Mouse (Mus musculus) liver, embryonic 13.5 days (tissue): Measurements from ENCODE around the gene Gcc1. TPM values are rescaled to one million over a fixed set of nuclear protein-coding genes. Genes with fewer than 3 reads are reported as not detected.

ENCODE experiments used
- ATAC-seq: fragments of 200-750 bp; cut with Nextera tagmentation; 2 replicates; pipeline ENCODE4 v1.8.0; 2017; ENCODE audit warnings: low read depth, mild to moderate bottlenecking, moderate number of reproducible peaks, moderate library complexity
- DNase-seq: peaks from one replicate; pipeline ENCODE4 v3.0.0; 2022
- H3K27ac ChIP-seq: fragments of 300-500 bp; sonication (generic); 2 replicates; pipeline ENCODE4 v1.5.1; 2015; ENCODE audit warnings: moderate library complexity, mild to moderate bottlenecking, inconsistent platforms
- H3K27me3 ChIP-seq: fragments of 300-500 bp; sonication (generic); 2 replicates; pipeline ENCODE4 v1.6.1; 2015; ENCODE audit warnings: mild to moderate bottlenecking, inconsistent platforms
- H3K36me3 ChIP-seq: fragments of 300-500 bp; sonication (generic); 2 replicates; pipeline ENCODE4 v1.6.1; 2015; ENCODE audit warnings: mild to moderate bottlenecking, inconsistent platforms
- H3K4me1 ChIP-seq: fragments of 300-500 bp; sonication (generic); replicated peaks from 2 replicates; pipeline ENCODE4 v1.6.1; 2015; ENCODE audit warnings: inconsistent platforms
- H3K4me2 ChIP-seq: fragments of 300-500 bp; sonication (generic); 2 replicates; pipeline ENCODE4 v1.6.1; 2015; ENCODE audit warnings: inconsistent platforms, mild to moderate bottlenecking, moderate library complexity
- H3K4me3 ChIP-seq: fragments of 300-500 bp; sonication (generic); replicated peaks from 2 replicates; pipeline ENCODE4 v1.5.1; 2015; ENCODE audit warnings: mild to moderate bottlenecking, inconsistent platforms
- H3K9ac ChIP-seq: fragments of 300-500 bp; sonication (generic); 2 replicates; pipeline ENCODE4 v1.6.1; 2015; ENCODE audit warnings: mild to moderate bottlenecking, inconsistent platforms
- H3K9me3 ChIP-seq: fragments of 300-500 bp; sonication (generic); replicated peaks from 2 replicates; pipeline ENCODE4 v1.6.1; 2016; ENCODE audit warnings: inconsistent platforms
- WGBS: fragments of 180-500 bp; shearing (Covaris S2); methylation state at CpG from one replicate; pipeline ENCODE4 v1.1.7; 2015; ENCODE audit not compliant: insufficient replicate concordance; 5-methylcytosine and 5-hydroxymethylcytosine counted together
- polyA plus RNA-seq: library from polyadenylated mRNA; unstranded; fragments of >200 nt; fragmentation: Nextera tagmentation; extraction: Ambion mirVana; gene quantifications from 2 replicates; pipeline ENCODE4 v1.2.1, GENCODE M21; 2015

Gene Gcc1
- polyA plus RNA-seq, 1 experiment from 2014 or later, result 3.7 TPM

DNA sequence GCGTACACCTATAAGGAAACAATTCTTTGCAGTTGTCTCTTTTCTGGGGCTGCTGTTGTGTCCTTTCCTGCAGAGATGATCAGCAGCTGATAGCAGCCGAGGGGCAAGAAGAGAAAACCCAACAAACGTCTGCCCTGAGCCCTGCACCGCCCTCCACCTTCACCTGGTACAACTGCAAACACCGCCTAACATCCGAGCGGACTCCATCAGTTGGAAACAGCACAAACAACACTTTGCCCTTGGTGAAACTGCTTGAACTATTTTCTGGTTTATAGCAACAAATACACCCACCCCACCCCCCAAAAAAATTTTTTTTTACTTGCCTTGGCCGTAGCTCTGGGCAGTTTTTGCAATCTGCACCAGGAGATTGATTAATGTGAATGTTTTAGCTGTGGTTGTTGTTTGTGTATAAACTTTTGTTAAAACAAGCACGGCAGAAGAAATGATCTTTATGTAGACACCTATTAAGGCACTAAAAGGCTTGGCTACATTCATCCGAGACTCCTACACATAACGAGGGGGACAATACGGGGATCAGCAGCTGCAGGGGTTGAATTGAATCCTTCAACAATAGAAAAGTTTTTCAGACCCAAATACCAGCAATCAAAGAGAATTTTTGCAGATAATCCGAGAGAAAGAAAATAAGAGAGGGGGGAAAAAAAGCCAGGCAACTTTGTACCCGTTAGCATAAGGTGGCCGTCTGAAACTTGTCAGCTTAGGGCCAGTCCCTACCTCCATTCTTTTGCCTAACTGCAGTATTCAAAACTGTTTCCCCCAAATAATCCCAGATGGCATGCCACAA lies 31.9 kb downstream of the Gcc1 start:
- Histone ChIP-seq H3K36me3 (no peaks in the 10 kb centered on the region), H3K4me3 (no peak overlapping the region), H3K4me1 (no peaks in the 10 kb centered on the region), H3K27ac (no peak overlapping the region), H3K27me3 (peaks cover 63% of the 10 kb centered on the region), H3K9ac (no peak overlapping the region), H3K9me3 (no peaks in the 10 kb centered on the region), H3K4me2 (no peak overlapping the region)
- DNase-seq (no peak), ATAC-seq (no peak)
- WGBS, result 29% methylated on average over 15 of the region's 15 CpGs

DNA sequence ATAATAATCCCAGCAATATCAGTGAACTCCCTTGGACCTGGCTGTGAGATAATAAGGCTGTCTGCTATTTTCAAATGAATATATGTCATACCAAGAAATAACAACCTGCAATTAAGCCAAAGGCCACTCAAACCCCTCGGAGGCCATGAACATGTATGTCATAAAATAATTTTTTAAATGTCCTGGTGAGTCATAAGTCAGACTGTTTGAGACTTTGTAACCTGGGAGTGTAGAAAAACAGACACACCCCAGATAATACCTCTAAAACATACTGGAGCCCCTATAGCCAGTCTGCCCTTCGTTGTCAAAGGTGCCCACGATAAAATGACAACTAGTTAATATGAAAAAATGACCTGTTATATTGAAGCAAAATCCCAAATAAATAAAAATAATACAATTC lies 39.2 kb downstream of the Gcc1 start:
- ATAC-seq (no peak), DNase-seq (no peak)
- H3K27ac ChIP-seq, result no peak overlapping the region
- H3K4me2 ChIP-seq, result no peak overlapping the region
- WGBS, result 66% methylated on average over 3 of the region's 3 CpGs
- no peak overlapping the region for H3K9ac ChIP-seq
- H3K4me3 ChIP-seq, result no peak overlapping the region
- no peaks in the 10 kb centered on the region for H3K36me3 ChIP-seq
- no peaks in the 10 kb centered on the region for H3K4me1 ChIP-seq
- H3K27me3 ChIP-seq, result peaks cover 2% of the 10 kb centered on the region; the same call in 1 of the 2 replicates
- no peaks in the 10 kb centered on the region for H3K9me3 ChIP-seq

DNA sequence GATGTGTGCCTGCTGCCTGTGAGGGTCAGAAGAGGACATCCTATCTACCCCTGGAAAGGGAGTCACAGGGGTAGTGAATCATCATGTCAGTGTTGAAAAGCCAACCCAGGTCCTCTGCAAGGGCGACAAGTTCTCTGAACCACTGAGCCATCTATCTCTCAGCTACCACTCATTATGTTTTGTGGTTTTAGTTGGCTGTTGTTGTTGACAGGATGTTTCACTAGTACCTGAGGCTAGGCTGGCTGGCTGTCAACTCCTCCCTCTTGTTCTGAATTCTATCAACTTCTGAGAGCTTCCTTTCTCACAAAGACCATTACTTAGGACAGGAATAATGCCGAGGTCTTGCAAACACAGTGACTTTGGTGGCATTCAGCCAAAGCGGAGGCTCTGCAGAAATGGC lies 43.0 kb downstream of the Gcc1 start:
- Histone ChIP-seq H3K9me3 (no peaks in the 10 kb centered on the region), H3K27ac (no peak overlapping the region), H3K9ac (no peak overlapping the region), H3K27me3 (no peaks in the 10 kb centered on the region), H3K36me3 (no peaks in the 10 kb centered on the region), H3K4me2 (no peak overlapping the region), H3K4me1 (no peaks in the 10 kb centered on the region), H3K4me3 (no peak overlapping the region)
- whole genome bisulfite sequencing, result 53% methylated on average over 3 of the region's 3 CpGs
- no peak for DNase-seq
- ATAC-seq, result no peak

DNA sequence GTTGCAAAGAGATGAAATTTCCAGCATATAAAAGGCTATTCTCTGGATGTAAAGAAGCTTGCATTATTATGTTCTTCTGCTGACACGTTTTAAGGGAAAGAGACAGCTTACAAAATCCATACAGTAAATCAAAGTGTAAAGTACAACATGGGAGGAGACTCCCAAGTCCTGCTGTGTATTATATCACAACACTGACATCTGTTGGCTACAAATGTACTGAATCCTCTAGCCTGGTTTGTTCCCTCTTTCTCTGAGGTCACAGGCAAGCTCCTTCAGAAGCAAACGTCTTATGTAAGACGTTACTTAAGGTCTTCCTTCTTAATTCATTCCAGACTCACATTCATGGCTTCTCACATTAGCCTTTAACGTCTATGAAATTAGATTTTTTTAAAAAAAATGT lies 46.2 kb downstream of the Gcc1 start:
- no peaks in the 10 kb centered on the region for H3K27me3 ChIP-seq
- no peaks in the 10 kb centered on the region for H3K36me3 ChIP-seq
- H3K27ac ChIP-seq, result no peak overlapping the region
- H3K4me1 ChIP-seq, result no peaks in the 10 kb centered on the region
- no peak overlapping the region for H3K4me3 ChIP-seq
- no peak overlapping the region for H3K4me2 ChIP-seq
- no peak for ATAC-seq
- DNase-seq, result no peak
- H3K9me3 ChIP-seq, result no peaks in the 10 kb centered on the region
- no peak overlapping the region for H3K9ac ChIP-seq
- WGBS, result 41% methylated on average over 4 of the region's 4 CpGs

DNA sequence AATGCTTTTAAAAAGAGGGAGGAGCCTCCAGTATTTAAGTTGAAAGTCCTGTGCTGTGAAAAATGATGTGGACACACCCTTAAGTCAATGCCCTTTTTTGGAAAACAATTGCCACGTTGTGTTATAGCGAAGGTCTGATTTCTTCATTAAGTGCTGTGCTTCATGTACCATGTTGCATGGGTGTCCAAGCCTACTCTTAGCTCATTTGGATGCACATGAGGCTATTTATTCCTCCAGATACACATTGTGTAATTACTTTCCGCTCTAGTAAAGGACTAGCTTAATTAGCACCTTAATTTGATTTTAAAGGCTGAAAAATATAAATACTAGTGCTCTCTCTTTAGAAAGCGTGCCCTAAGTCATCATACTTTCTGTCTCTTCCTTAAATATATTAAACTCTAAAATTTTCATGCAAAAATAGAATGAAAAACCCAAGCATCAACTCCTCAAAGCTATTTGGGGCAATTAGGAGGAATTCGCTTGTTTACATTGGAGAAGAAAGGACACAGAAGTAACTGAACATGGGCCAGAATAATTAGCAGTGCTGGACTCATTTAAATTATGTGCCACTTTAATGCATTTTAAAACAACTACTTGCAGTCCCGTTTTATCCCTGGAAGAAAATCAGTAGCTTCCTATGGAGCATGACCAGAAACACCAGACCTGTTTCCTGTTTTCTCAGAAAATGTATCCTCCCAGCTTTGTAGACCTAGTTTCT lies 58.1 kb downstream of the Gcc1 start:
- H3K9me3 ChIP-seq, result no peaks in the 10 kb centered on the region
- H3K36me3 ChIP-seq, result no peaks in the 10 kb centered on the region
- DNase-seq (no peak), ATAC-seq (no peak)
- H3K27ac ChIP-seq, result no peak overlapping the region
- H3K27me3 ChIP-seq, result no peaks in the 10 kb centered on the region
- H3K4me3 ChIP-seq, result no peak overlapping the region
- H3K4me2 ChIP-seq, result no peak overlapping the region
- H3K9ac ChIP-seq, result no peak overlapping the region
- no peaks in the 10 kb centered on the region for H3K4me1 ChIP-seq
- WGBS, result 65% methylated on average over 6 of the region's 6 CpGs

DNA sequence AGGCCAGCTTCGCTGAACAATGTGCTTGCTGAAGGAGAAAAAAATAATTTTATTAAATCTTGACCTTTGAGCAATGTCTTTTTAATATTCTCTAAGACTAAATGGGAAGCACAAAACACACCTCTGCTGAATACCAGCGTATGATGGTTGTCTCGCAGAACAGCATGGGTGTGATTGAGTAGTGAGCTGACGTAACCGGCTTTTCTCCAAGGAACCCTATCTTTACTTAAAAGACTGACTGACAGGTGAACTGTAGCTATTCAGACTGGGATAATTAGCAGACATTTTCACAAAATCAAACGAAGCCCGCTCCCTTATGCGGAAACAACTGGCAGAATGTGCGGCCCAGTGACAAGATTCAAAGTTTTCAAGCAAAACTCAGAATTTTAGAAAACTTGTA lies 60.6 kb downstream of the Gcc1 start:
- H3K4me1 ChIP-seq, result no peaks in the 10 kb centered on the region
- H3K4me2 ChIP-seq, result no peak overlapping the region
- DNase-seq (no peak), ATAC-seq (no peak)
- no peaks in the 10 kb centered on the region for H3K27me3 ChIP-seq
- no peak overlapping the region for H3K4me3 ChIP-seq
- H3K27ac ChIP-seq, result no peak overlapping the region
- WGBS, result 86% methylated on average over 9 of the region's 9 CpGs
- no peaks in the 10 kb centered on the region for H3K9me3 ChIP-seq
- no peak overlapping the region for H3K9ac ChIP-seq
- no peaks in the 10 kb centered on the region for H3K36me3 ChIP-seq

Other genes with a start within 250 kb of the Gcc1 start
- gene Zfp800, start 30.4 kb downstream of the Gcc1 start, polyA plus RNA-seq, result 33.3 and 38.4 TPM in 2 replicates
- 388 and 403 TPM in 2 replicates for gene Arf5, start 4.8 kb downstream of the Gcc1 start, polyA plus RNA-seq
- gene Fscn3, start 601 bp downstream of the Gcc1 start, polyA plus RNA-seq, result 0.44 and 1.2 TPM in 2 replicates
- not detected in 2 replicates for gene Pax4, start 21.0 kb upstream of the Gcc1 start, polyA plus RNA-seq
- 55.2 and 63.2 TPM in 2 replicates for gene Snd1, start 46.7 kb upstream of the Gcc1 start, polyA plus RNA-seq